Mouse (Mus musculus): ENCODE data around the gene Morf4l1. TPM values are rescaled to one million over a fixed set of nuclear protein-coding genes. Genes with fewer than 3 reads are reported as not detected.

Gene Morf4l1
- polyA plus RNA-seq (2016; fragmentation: Nextera tagmentation; extraction: Ambion mirVana) = 544 and 551 TPM in 2 replicates

DNA sequence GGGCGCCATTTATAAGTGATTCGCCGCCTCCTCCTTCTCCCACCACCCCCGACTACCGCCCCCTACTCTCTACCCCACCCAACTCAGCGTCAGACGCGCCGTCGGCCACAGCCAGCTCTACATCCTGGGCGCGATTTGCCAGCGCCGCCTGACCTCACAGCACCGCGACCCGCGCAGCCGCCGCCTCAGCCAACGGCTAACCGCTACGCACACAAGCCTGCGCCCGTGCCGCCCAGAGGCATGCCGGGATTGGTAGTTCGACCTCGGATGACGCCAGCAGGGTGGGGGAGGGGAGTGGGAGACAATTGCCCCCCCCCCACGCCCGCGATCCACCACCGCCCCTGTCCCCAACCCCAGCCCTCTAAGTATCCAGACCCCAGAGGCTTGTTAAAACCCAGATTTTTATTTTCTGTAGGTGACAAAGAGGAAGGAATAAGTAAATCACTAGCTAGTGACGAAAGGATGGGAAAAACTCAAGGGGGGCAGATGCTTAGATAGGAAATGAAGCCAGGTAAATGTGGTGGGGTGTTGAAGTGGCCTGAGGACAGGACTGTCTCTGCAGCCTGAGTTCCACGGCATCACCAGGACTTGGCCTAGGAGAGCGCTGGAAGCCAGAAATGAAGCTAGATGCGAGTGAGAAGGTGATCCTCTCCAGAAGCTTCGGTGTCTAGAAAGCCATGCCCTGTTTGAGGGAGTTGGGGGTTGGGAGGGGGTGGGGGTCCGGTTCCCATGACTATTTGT is at the start of gene Morf4l1:
Morf4l1 (minus strand) TSS at position 208 of the 741 bp plus-strand sequence.
- WGBS = 2% methylated on average over 39 of the region's 40 CpGs
- ATAC-seq (ENCODE audit: low FRiP score, low read depth) = peak; percentile 99
- H3K4me1 ChIP-seq = peaks cover 18% of the 10 kb centered on the region

DNA sequence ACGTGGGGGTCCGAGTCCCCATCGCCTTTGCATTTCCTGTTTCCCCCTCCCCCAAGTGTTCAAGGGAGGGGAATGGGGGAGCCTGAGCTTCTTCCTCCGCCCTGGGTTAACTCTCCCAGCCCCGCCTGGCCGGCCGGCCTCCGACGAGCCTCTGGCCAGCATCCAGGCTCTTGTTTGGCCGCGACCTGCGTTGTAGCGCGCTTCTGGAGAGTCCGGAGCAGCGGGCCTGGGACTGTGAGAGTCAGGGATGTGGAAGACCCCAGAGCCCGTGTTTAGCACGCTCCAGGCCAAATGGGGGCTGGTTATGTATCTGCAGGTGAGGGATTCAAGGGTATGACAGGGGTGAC is 49.1 kb upstream of the Morf4l1 start:
- H3K27ac ChIP-seq (replicated peaks) = peak overlapping the region; percentile 82
- 0% methylated on average over 18 of the region's 18 CpGs for WGBS
- peak overlapping the region; percentile 82 for H3K4me2 ChIP-seq (replicated peaks)
- no peaks in the 10 kb centered on the region for H3K36me3 ChIP-seq
- H3K27me3 ChIP-seq = no peaks in the 10 kb centered on the region
- peak overlapping the region; percentile 81 for H3K4me3 ChIP-seq
- H3K9ac ChIP-seq (replicated peaks) = peak overlapping the region; percentile 78
- H3K4me1 ChIP-seq = peaks cover 24% of the 10 kb centered on the region
- H3K9me3 ChIP-seq = no peaks in the 10 kb centered on the region
- peak; percentile 64 for ATAC-seq (ENCODE audit: low FRiP score, low read depth)

More for the DNA sequence above, at the start of gene Morf4l1:
- peak within 1 kb of the TSS; percentile 98 for H3K27ac ChIP-seq (replicated peaks)
- H3K9ac ChIP-seq (replicated peaks) = peak within 1 kb of the TSS; percentile 94
- H3K4me3 ChIP-seq = peak within 1 kb of the TSS; percentile 95
- H3K9me3 ChIP-seq = no peaks in the 10 kb centered on the region
- H3K36me3 ChIP-seq = no peaks in the 10 kb centered on the region
- H3K4me2 ChIP-seq (replicated peaks) = peak within 1 kb of the TSS; percentile 91
- H3K27me3 ChIP-seq = peaks cover 5% of the 10 kb centered on the region; the same call in 1 of the 2 replicates

DNA sequence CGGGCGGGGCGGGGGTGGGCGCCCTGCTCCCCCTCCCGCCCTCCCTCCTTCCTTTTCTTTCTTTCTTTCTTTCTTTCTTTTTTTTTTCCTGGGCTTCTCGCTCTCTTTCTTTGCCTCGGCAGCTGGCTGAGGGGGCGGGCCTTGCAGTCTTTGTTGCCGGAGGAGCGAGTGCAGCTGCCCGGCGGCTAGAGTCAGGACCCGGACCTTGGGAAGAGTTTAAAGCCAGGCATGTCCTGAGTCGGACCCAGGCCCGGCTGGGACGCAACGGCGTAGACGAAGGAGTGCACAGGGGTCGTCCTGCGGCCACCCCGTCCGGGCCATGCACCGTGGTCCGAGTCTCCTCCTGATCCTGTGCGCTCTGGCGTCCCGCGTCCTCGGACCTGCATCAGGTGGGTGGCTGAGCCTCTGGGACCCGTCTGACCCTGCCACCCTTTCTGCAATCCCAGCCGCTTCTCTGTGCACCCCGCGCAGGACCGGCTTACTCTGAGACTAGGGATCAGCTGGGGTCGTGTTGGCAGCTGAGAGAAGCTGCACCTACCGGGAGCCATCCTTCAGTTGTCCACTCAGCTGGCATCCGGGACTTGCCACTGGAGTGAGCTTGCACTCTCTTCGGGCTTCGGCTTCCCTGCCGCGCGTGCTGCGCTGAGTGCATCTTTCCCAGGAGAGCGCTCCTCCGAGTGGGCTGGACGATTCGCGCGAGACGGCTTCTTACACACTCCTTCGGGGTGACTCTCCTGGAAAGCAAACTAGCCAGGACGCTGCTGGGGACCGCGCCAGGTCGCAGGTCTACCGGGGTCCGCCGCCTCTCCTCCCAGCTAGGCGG is 48.6 kb upstream of the Morf4l1 start, which contains the start of gene Adamts7:
Adamts7 (plus strand) TSS at position 144 of the 823 bp plus-strand sequence.
- under 1% methylated on average over 59 of the region's 60 CpGs for WGBS
- H3K9ac ChIP-seq (replicated peaks) = peak within 1 kb of the TSS; percentile 78
- peak within 1 kb of the TSS; percentile 82 for H3K4me2 ChIP-seq (replicated peaks)
- no peaks in the 10 kb centered on the region for H3K27me3 ChIP-seq
- H3K36me3 ChIP-seq = no peaks in the 10 kb centered on the region
- peak; percentile 80 for ATAC-seq (ENCODE audit: low FRiP score, low read depth)
- H3K27ac ChIP-seq (replicated peaks) = peak within 1 kb of the TSS; percentile 82
- peak within 1 kb of the TSS; percentile 81 for H3K4me3 ChIP-seq
- H3K9me3 ChIP-seq = no peaks in the 10 kb centered on the region
- peaks cover 24% of the 10 kb centered on the region for H3K4me1 ChIP-seq

DNA sequence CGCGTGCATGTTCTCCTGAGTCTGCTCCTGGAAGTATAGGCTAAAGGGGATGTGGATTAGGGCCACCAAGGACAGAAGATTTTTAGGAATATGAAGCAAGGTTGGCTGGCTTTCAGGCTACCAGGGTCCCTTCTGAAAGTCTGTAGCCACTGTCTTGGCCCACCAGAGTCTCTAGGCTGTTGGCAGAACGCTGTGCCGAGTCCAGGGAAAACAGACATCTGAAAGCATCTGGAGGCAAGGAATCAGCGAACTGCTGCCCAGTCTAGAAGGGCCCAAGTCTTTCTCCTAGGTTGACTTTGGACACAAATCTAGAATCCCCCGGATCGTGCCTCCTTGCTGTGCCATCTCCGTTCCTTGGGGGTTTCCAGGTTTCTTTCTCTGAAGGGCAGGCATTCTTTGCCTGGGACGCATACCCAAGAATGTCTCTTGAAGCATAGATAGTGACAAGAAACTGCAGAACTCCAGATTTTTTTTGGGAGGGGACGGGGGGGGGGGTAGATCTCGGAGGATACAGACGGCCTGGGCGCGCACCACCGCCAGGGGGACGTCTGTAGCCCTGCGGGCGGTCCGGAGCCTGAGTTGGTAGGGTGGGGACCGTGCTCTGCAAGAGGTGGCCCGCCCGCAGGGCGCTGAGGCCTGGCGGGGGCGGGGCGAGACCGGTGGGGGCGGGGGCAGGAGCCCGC is 47.8 kb upstream of the Morf4l1 start:
- 7% methylated on average over 26 of the region's 29 CpGs for WGBS
- Histone ChIP-seq H3K36me3 (no peaks in the 10 kb centered on the region), H3K9ac (replicated peaks) (peak overlapping the region; percentile 78), H3K4me3 (peak overlapping the region; percentile 81), H3K27ac (replicated peaks) (peak overlapping the region; percentile 82), H3K4me2 (replicated peaks) (peak overlapping the region; percentile 82), H3K4me1 (peaks cover 24% of the 10 kb centered on the region), H3K27me3 (no peaks in the 10 kb centered on the region), H3K9me3 (no peaks in the 10 kb centered on the region)
- ATAC-seq (ENCODE audit: low FRiP score, low read depth) = peak; percentile 74

DNA sequence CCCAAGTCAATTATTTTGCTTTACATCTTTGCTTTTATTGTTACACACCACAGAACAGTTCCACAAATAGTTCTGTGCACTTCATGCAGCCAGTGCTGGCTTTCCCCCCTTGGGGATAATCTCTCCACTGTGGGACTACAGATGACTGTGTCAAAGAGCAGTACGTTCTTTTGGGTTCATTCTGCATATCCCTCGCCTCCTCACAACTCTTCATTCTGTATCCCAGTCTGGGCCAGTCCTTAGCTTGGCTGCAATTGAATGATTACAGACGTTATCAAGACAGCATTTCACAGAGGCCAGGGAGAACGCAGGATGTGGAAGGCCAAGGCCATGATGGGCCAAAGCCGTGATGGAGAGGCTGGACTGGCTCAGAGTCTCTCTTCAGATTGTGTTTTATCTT is 32.3 kb upstream of the Morf4l1 start:
- Histone ChIP-seq H3K4me3 (no peak overlapping the region), H3K27ac (replicated peaks) (no peak overlapping the region), H3K9ac (replicated peaks) (no peak overlapping the region), H3K4me2 (replicated peaks) (no peak overlapping the region), H3K4me1 (no peaks in the 10 kb centered on the region), H3K36me3 (no peaks in the 10 kb centered on the region), H3K27me3 (no peaks in the 10 kb centered on the region), H3K9me3 (no peaks in the 10 kb centered on the region)
- ATAC-seq (ENCODE audit: low FRiP score, low read depth) = no peak
- 84% methylated on average over 5 of the region's 5 CpGs for WGBS

DNA sequence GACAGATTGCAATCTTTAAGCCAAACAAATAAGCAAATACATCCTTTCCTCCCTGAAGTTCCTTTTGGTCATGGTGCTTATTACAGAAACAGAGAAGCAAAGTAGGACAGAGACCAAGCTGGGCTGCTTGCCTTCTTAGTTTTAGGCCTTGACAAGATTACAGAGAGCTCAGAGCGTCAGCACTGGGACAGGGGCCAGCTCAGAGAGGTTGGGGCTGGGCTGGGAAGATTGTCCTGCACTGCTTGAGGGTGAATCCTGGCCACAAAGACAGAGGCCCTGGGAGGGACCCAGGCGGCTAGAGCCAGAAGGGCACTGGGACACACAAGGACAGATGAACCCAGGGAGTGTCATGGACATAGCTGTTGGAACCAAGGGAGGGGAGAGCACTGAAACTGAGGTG is 31.2 kb upstream of the Morf4l1 start:
- 59% methylated on average over 2 of the region's 2 CpGs for WGBS
- H3K27me3 ChIP-seq = no peaks in the 10 kb centered on the region
- H3K9me3 ChIP-seq = no peaks in the 10 kb centered on the region
- H3K4me3 ChIP-seq = no peak overlapping the region
- ATAC-seq (ENCODE audit: low FRiP score, low read depth) = no peak
- H3K36me3 ChIP-seq = no peaks in the 10 kb centered on the region
- no peak overlapping the region for H3K4me2 ChIP-seq (replicated peaks)
- no peaks in the 10 kb centered on the region for H3K4me1 ChIP-seq
- no peak overlapping the region for H3K27ac ChIP-seq (replicated peaks)
- no peak overlapping the region for H3K9ac ChIP-seq (replicated peaks)

DNA sequence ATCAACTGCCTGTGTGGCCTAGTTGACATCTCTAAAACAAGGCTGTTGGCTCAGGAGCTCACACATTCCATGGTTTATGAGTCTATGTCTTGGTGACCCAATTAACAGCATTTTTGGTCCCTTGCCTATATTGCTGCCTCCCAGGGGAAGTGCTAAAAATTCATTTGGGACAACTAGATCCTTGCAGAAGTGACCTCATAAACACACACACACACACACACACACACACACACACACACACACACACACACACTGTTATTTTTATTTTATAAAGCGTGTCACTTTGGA is 22.0 kb upstream of the Morf4l1 start:
- H3K4me3 ChIP-seq = no peak overlapping the region
- no peaks in the 10 kb centered on the region for H3K9me3 ChIP-seq
- H3K9ac ChIP-seq (replicated peaks) = no peak overlapping the region
- ATAC-seq (ENCODE audit: low FRiP score, low read depth) = no peak
- no peaks in the 10 kb centered on the region for H3K36me3 ChIP-seq
- WGBS = 87% methylated on average over 1 of the region's 1 CpGs
- no peak overlapping the region for H3K4me2 ChIP-seq (replicated peaks)
- H3K27me3 ChIP-seq = no peaks in the 10 kb centered on the region
- no peak overlapping the region for H3K27ac ChIP-seq (replicated peaks)
- H3K4me1 ChIP-seq = peaks cover 4% of the 10 kb centered on the region; the same call in 1 of the 2 replicates

DNA sequence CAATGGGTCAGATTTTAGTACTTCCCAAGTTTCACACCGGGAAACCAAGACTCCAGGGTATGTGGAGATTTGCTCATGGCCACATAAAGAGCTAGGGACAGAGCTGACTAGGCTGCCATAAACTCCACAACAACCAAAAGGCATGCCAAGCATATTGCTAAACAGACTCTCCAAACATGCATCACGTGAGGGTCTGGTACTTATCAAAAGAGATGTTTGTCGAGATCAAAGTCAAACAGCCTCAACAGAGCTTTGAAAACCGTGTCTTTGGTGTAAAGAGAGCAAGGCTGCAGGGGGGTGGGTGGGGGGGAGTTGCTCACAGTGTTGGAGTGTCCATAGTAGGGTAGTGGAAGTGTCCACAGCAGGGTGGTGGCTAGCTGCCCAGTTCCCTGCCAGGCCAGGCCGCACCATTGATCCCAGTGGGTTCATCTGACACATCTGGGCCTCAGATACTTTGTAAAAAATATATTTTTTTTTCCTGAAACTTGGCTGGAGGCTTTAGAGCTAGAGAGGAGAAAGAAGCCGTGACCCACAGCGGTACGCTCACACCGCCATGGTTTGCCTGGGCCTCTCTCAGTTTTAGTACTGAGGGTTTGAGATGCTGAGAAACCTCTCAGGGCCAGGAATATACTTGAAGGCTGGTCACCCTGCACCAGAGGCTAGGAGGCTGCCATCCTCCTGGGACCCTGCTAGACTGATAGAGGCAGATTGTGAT is 21.5 kb upstream of the Morf4l1 start:
- Histone ChIP-seq H3K36me3 (no peaks in the 10 kb centered on the region), H3K4me3 (no peak overlapping the region), H3K27ac (replicated peaks) (no peak overlapping the region), H3K9me3 (no peaks in the 10 kb centered on the region), H3K9ac (replicated peaks) (no peak overlapping the region), H3K4me2 (replicated peaks) (no peak overlapping the region), H3K4me1 (peaks cover 4% of the 10 kb centered on the region; the same call in 1 of the 2 replicates), H3K27me3 (no peaks in the 10 kb centered on the region)
- WGBS = 75% methylated on average over 9 of the region's 9 CpGs
- ATAC-seq (ENCODE audit: low FRiP score, low read depth) = no peak

DNA sequence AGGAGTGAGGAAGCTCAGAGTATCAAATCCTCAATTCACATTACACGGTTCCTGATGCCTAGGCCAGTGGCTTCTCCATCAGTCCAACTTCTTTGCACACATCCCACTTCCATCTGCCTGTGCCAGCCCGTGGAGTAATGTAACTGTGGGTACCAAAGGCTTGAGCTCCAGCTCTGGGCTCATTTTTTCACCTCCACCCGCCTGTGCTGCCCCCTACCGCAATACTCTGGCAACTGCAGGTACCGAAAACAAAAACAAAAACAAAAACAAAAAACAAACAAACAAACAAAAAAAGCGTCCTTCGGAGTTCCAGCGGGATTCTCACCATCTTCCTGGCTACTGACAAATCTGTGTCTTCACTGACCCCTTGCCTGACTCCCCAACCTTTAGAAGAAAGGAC is 20.9 kb upstream of the Morf4l1 start:
- Histone ChIP-seq H3K27me3 (no peaks in the 10 kb centered on the region), H3K9ac (replicated peaks) (no peak overlapping the region), H3K4me3 (no peak overlapping the region), H3K36me3 (no peaks in the 10 kb centered on the region), H3K9me3 (no peaks in the 10 kb centered on the region), H3K4me2 (replicated peaks) (no peak overlapping the region), H3K27ac (replicated peaks) (no peak overlapping the region), H3K4me1 (peaks cover 4% of the 10 kb centered on the region; the same call in 1 of the 2 replicates)
- no peak for ATAC-seq (ENCODE audit: low FRiP score, low read depth)
- 80% methylated on average over 8 of the region's 8 CpGs for WGBS

DNA sequence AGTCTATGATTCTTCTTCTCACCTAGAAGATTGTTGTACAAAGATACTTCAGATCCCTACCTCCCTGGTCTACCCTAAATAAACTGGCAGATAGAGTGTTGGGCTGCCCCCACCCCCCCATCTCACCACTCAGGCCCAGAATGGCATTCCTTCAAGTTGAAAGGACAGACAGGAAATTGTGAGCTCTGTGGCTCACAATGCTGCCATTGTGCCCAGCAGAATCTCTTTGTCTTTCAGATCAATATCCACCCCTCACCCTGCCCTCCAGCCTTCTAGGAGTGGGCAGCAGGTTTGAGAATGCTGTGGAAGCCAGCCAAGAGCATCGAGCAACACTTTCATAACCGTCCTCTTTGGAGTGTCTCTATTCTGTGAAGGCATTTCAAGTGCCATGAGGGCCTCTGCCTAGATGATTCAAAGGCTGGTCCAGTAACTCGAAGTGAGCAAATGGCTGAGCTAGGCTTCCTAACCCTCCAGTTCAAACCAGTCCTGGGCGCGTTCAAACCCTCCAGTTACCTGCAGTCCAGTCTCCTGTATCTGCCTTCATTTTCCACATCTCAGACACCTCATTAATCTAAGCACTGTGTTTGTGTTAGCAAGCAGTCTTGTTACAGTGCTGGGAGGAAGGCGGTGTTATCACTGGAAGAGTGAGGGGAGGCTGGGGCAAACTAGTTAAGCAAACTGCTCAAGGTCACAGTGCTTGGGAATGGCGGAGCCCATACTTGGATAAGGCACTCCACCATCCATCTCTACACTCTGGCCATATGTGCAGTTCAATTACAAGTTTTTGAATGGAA is 19.2 kb upstream of the Morf4l1 start:
- H3K27me3 ChIP-seq = no peaks in the 10 kb centered on the region
- 76% methylated on average over 7 of the region's 7 CpGs for WGBS
- H3K4me3 ChIP-seq = no peak overlapping the region
- H3K4me1 ChIP-seq = peaks cover 4% of the 10 kb centered on the region; the same call in 1 of the 2 replicates
- H3K9ac ChIP-seq (replicated peaks) = no peak overlapping the region
- no peaks in the 10 kb centered on the region for H3K36me3 ChIP-seq
- no peak for ATAC-seq (ENCODE audit: low FRiP score, low read depth)
- H3K9me3 ChIP-seq = no peaks in the 10 kb centered on the region
- no peak overlapping the region for H3K27ac ChIP-seq (replicated peaks)
- H3K4me2 ChIP-seq (replicated peaks) = no peak overlapping the region

DNA sequence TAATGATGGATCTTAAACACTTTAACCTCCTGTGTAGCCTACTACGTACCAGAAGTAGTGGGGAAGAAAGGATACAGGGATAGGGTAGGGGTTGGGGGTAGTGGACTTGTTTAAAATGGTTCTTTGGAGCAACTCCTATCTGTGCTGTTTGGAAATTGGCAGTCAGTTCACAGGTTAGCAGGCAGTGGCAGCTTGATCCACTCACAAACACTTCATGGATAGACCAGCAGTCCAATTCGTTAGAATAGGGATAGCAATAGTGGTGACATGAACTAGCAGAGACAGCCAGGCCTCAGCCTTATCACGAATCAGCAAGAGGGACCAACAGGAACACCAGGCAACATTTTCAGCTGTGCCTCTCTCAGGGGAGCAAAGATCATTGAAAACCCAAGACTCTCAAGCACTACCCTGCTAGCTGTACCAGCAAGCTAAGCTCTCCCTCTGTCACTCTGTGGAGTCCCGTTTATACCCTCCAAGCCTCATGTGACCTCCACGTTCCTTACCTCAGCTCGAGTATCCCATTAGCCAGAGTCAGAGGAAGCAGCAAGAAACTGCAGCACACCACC is 14.1 kb upstream of the Morf4l1 start:
- ATAC-seq (ENCODE audit: low FRiP score, low read depth) = no peak
- Histone ChIP-seq H3K36me3 (no peaks in the 10 kb centered on the region), H3K27me3 (no peaks in the 10 kb centered on the region), H3K9me3 (no peaks in the 10 kb centered on the region), H3K4me1 (peaks cover 8% of the 10 kb centered on the region; the same call in 1 of the 2 replicates), H3K4me2 (replicated peaks) (no peak overlapping the region), H3K4me3 (no peak overlapping the region), H3K27ac (replicated peaks) (no peak overlapping the region), H3K9ac (replicated peaks) (no peak overlapping the region)
- 87% methylated on average over 6 of the region's 6 CpGs for WGBS

All from midbrain, embryonic 12.5 days (tissue).